Mouse (Mus musculus) liver, embryonic 11.5 days (tissue): Measurements from ENCODE around the gene Tubgcp3. TPM values are rescaled to one million over a fixed set of nuclear protein-coding genes. Genes with fewer than 3 reads are reported as not detected.
"Not testable (repeated sequence)": the region's sequence is repeated elsewhere in the genome, so short reads cannot be mapped to it uniquely, and the experiment has no call there.

Experiments used
- ATAC-seq: fragments of 200-750 bp; cut with Nextera tagmentation; replicated peaks from 2 replicates; pipeline ENCODE4 v1.8.0; 2017; ENCODE audit warnings: moderate number of reproducible peaks, mild to moderate bottlenecking, moderate TSS enrichment, moderate library complexity; ENCODE audit not compliant: low FRiP score
- DNase-seq: peaks from one replicate; pipeline ENCODE4 v3.0.0-alpha.2; 2017; ENCODE audit warnings: low spot score
- H3K27ac ChIP-seq: fragments of 300-500 bp; sonication (generic); 2 replicates; pipeline ENCODE4 v1.5.1; 2014; ENCODE audit warnings: mild to moderate bottlenecking, low read depth, low read length, control low read depth
- H3K27me3 ChIP-seq: fragments of 300-500 bp; sonication (generic); replicated peaks from 2 replicates; pipeline ENCODE4 v1.6.1; 2014; ENCODE audit warnings: low read length, mixed read lengths; ENCODE audit not compliant: control insufficient read depth, insufficient read depth
- H3K36me3 ChIP-seq: fragments of 300-500 bp; sonication (generic); 2 replicates; pipeline ENCODE4 v1.6.1; 2014; ENCODE audit warnings: mild to moderate bottlenecking, low read length, moderate library complexity, mixed read lengths; ENCODE audit not compliant: control insufficient read depth, insufficient read depth
- H3K4me1 ChIP-seq: fragments of 300-500 bp; sonication (generic); replicated peaks from 2 replicates; pipeline ENCODE4 v1.6.1; 2014; ENCODE audit warnings: low read length, mixed read lengths; ENCODE audit not compliant: control insufficient read depth, insufficient read depth
- H3K4me2 ChIP-seq: fragments of 300-500 bp; sonication (generic); 2 replicates; pipeline ENCODE4 v1.6.1; 2014; ENCODE audit warnings: mild to moderate bottlenecking, control low read depth, moderate library complexity
- H3K4me3 ChIP-seq: fragments of 300-500 bp; sonication (generic); 2 replicates; pipeline ENCODE4 v1.5.1; 2014; ENCODE audit warnings: low read depth, low read length, control low read depth
- H3K9ac ChIP-seq: fragments of 300-500 bp; sonication (generic); 2 replicates; pipeline ENCODE4 v1.6.1; 2014; ENCODE audit warnings: low read depth, low read length, control low read depth
- H3K9me3 ChIP-seq: fragments of 300-500 bp; sonication (generic); 2 replicates; pipeline ENCODE4 v1.6.1; 2016; ENCODE audit warnings: low read length, inconsistent platforms, mixed read lengths; ENCODE audit not compliant: control insufficient read depth
- WGBS: fragments of 180-500 bp; shearing (Covaris S2); extraction: QIAGEN DNeasy Blood & Tissue Kit; methylation state at CpG from one replicate; pipeline ENCODE4 v1.1.7; 2014; 5-methylcytosine and 5-hydroxymethylcytosine counted together
- polyA plus RNA-seq: library from polyadenylated mRNA; unstranded; fragments of >200 nt; fragmentation: Nextera tagmentation; extraction: Ambion mirVana; gene quantifications from 2 replicates; pipeline ENCODE4 v1.2.1, GENCODE M21; 2014

Gene Tubgcp3
- polyA plus RNA-seq, 1 experiment from 2014 or later, result 63.7 TPM

GRCm38 (mm10) chr8:12583785-12584184 lies 88.3 kb downstream of the Tubgcp3 start:
- Histone ChIP-seq H3K36me3 (no peaks in the 10 kb centered on the region), H3K9ac (no peak overlapping the region), H3K4me3 (no peak overlapping the region), H3K4me1 (no peaks in the 10 kb centered on the region), H3K4me2 (no peak overlapping the region), H3K9me3 (no peaks in the 10 kb centered on the region), H3K27ac (no peak overlapping the region), H3K27me3 (no peaks in the 10 kb centered on the region; the same call in 1 of the 2 replicates)
- ATAC-seq, result no peak
- WGBS, result 68% methylated on average over 5 of the region's 5 CpGs
- no peak for DNase-seq

GRCm38 (mm10) chr8:12579339-12579999 lies 92.6 kb downstream of the Tubgcp3 start:
- H3K27me3 ChIP-seq, H3K9ac ChIP-seq, H3K36me3 ChIP-seq, H3K9me3 ChIP-seq, ATAC-seq, DNase-seq, H3K27ac ChIP-seq, H3K4me2 ChIP-seq, H3K4me3 ChIP-seq, H3K4me1 ChIP-seq: not testable (repeated sequence)
- WGBS, result 86% methylated on average over 19 of the region's 19 CpGs

- H3K4me2 ChIP-seq, result no peak overlapping the region
- no peak overlapping the region for H3K9ac ChIP-seq
- no peak overlapping the region for H3K4me3 ChIP-seq
- no peak for ATAC-seq
- H3K27ac ChIP-seq, result no peak overlapping the region
- H3K36me3 ChIP-seq, result no peaks in the 10 kb centered on the region
- peaks cover 5% of the 10 kb centered on the region; the same call in 1 of the 2 replicates for H3K27me3 ChIP-seq
- WGBS, result 81% methylated on average over 6 of the region's 6 CpGs
- H3K4me1 ChIP-seq, result no peaks in the 10 kb centered on the region
- H3K9me3 ChIP-seq, result no peaks in the 10 kb centered on the region
- DNase-seq, result no peak
These were observed 95.3 kb downstream of the Tubgcp3 start for GRCm38 (mm10) chr8:12576739-12577138.

- no peak overlapping the region for H3K4me3 ChIP-seq
- H3K4me2 ChIP-seq, result no peak overlapping the region
- WGBS, result 33% methylated on average over 5 of the region's 5 CpGs
- H3K27me3 ChIP-seq, result peaks cover 5% of the 10 kb centered on the region; the same call in 1 of the 2 replicates
- no peak overlapping the region for H3K27ac ChIP-seq
- H3K36me3 ChIP-seq, result no peaks in the 10 kb centered on the region
- ATAC-seq, result no peak
- DNase-seq, result no peak
- no peaks in the 10 kb centered on the region for H3K4me1 ChIP-seq
- no peak overlapping the region for H3K9ac ChIP-seq
- no peaks in the 10 kb centered on the region for H3K9me3 ChIP-seq
These were observed 96.0 kb downstream of the Tubgcp3 start for GRCm38 (mm10) chr8:12576003-12576402.

GRCm38 (mm10) chr8:12572814-12573534 lies 99.1 kb downstream of the Tubgcp3 start, which contains the start of gene Spaca7:
TSS of gene Spaca7 (plus strand) at chr8:12573029.
- Histone ChIP-seq H3K27ac (no peak within 1 kb of the TSS), H3K4me2 (no peak within 1 kb of the TSS), H3K9me3 (no peaks in the 10 kb centered on the region), H3K36me3 (no peaks in the 10 kb centered on the region), H3K9ac (no peak within 1 kb of the TSS), H3K4me3 (no peak within 1 kb of the TSS), H3K27me3 (peaks cover 5% of the 10 kb centered on the region; the same call in 1 of the 2 replicates), H3K4me1 (no peaks in the 10 kb centered on the region)
- ATAC-seq (no peak), DNase-seq (no peak)
- 57% methylated on average over 14 of the region's 14 CpGs for WGBS

GRCm38 (mm10) chr8:12566509-12566908 lies 105.5 kb downstream of the Tubgcp3 start:
- Histone ChIP-seq H3K36me3 (no peaks in the 10 kb centered on the region), H3K27me3 (peaks cover 16% of the 10 kb centered on the region), H3K27ac (no peak overlapping the region), H3K9ac (no peak overlapping the region), H3K4me2 (no peak overlapping the region), H3K9me3 (no peaks in the 10 kb centered on the region), H3K4me1 (no peaks in the 10 kb centered on the region), H3K4me3 (no peak overlapping the region)
- ATAC-seq (no peak), DNase-seq (no peak)
- WGBS, result 55% methylated on average over 7 of the region's 7 CpGs

DNA sequence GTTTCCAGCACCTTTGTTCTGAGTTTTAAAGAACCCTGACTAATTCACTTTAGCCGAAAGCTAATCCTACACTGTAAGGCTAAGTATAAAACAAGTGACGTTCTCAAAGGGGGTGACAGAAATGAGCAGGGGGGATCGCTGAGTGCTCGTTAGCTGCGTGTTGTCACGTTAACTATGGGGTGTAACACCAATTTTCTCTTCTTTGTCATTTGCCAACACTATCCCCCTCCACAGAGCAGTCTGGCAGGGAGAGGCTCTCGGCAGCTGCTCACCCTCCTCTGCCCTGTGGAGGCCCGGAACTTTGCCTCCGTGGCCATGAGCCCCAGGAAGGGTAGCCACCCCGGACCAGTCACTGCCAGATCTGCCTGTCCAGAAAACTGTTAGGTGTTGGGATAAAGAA lies 106.6 kb downstream of the Tubgcp3 start:
- Histone ChIP-seq H3K4me2 (no peak overlapping the region), H3K27ac (no peak overlapping the region), H3K4me1 (no peaks in the 10 kb centered on the region), H3K9ac (no peak overlapping the region), H3K27me3 (peaks cover 20% of the 10 kb centered on the region), H3K9me3 (no peaks in the 10 kb centered on the region), H3K36me3 (no peaks in the 10 kb centered on the region), H3K4me3 (no peak overlapping the region)
- ATAC-seq (no peak), DNase-seq (no peak)
- WGBS, result 71% methylated on average over 10 of the region's 10 CpGs

GRCm38 (mm10) chr8:12564307-12564706 lies 107.7 kb downstream of the Tubgcp3 start:
- H3K4me2 ChIP-seq, result no peak overlapping the region
- H3K9ac ChIP-seq, result no peak overlapping the region
- DNase-seq (no peak), ATAC-seq (no peak)
- no peaks in the 10 kb centered on the region for H3K4me1 ChIP-seq
- peaks cover 26% of the 10 kb centered on the region for H3K27me3 ChIP-seq
- no peak overlapping the region for H3K27ac ChIP-seq
- H3K9me3 ChIP-seq, result no peaks in the 10 kb centered on the region
- 5% methylated on average over 4 of the region's 4 CpGs for WGBS
- no peak overlapping the region for H3K4me3 ChIP-seq
- H3K36me3 ChIP-seq, result no peaks in the 10 kb centered on the region
